Mouse (Mus musculus) lung, postnatal 36 days (tissue): Measurements from ENCODE around the gene Rrbp1.

ENCODE experiments used
- DNase-seq: peaks from one replicate; pipeline ENCODE4 v3.0.0; 2022; ENCODE audit warnings: mixed read lengths

Gene Rrbp1

DNA sequence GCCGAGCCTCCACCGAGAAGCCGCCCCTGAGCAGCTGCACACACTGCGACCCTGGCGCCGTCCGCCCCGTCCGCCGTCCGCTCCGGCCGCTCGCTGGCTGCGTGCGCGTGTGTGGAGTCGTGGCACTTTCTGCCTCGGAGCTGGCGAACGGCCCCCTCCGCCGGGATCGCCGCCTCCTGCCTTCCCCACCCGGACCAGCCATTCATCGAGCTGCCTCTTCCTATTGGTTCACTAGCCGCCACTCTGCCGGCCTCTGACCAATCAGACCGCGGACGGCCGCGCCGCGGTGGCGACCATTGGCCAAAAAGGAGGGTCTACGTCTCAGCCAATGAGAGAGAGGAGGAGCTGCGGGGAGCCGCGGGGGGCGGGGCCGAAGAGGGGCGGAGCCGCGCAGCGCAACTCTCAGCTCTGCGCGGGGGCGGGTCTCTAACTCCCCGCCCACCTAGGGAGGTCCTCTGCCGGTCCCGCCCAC lies at the start of gene Rrbp1:
TSS of gene Rrbp1 (minus strand) at position 184 of the 472 bp plus-strand sequence.
- DNase-seq: peak; percentile 98

GRCm38 (mm10) chr2:144057735-144058134 lies 46.7 kb upstream of the Rrbp1 start:
- DNase-seq: no peak

DNA sequence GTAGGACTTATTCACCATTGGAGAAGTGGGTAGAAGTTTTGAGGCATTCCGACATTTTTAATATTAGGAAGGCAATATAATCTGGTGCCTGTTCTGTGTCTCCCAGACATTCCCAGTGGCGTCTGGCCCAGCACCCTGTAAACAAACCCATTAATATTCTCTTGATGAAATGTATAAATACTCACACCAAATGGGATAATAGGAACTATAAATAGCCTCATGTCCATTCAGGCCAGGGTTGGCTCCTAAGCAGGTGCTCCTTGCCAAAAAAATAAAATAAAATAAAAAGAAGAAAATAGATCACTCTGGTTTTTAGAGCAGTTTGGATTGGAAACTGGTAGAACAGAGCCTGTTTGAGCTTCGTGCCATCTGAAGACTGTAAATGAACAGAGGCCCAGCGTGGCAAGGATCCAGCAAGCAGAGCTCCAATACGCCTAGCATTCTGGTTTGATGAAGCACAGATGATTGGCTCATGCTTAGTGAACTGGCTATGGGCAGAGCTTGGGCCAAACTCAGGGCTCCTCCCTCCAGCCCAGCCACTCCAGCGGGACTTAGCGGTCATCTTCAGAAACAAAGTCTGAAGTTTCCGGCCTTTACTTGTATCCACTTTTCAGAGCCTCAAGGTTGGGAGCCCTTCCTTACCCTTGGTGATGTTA lies 41.5 kb upstream of the Rrbp1 start:
- DNase-seq: peak; percentile 37

- no peak for DNase-seq
These were observed 39.8 kb upstream of the Rrbp1 start for GRCm38 (mm10) chr2:144050861-144051260.

DNA sequence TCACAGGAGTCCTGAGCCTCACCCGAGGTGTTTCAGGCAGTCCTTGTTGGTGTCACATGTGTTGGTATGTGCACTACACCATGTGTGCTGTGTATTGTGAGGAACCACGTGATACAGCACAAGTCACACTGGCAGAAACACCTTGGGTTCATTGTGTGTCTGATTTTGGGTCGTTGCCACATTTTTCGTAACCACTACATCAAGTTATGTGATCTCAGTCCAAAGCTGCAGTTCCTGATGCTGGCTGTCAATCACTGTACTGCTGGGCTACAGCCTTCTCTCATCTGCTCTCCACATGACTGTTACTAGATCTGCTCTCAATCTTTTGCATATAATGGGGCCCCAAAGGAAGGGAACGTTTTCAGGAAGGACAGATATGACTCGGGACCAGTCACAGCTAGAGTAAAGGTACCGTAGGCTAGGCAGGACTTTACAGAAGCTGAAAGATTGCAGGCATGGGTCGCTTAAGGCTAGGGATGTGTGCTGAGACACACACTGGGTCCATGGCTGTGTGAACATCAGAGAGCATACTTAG lies 39.1 kb upstream of the Rrbp1 start:
- DNase-seq: no peak

DNA sequence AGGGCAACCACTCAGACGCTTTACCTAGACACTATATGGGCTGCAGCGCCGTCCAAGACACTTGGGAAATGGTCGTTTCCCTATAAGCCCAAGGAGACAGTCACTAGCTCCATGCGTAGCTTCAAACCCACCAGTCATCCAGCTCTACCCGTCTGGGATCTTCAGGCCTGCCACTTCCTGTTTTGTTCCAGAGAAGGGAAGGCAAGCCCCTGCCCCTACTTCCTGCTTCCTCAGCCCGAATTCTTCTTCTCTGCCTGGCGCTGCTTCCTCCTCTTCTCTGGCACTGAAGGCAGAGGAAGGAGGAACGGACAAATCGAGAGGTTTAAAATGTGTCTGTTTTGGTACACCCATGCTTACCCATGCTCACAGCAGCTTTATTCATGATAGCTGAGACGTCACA lies 35.9 kb upstream of the Rrbp1 start:
- DNase-seq: peak; percentile 18

GRCm38 (mm10) chr2:144045756-144046560 lies 34.9 kb upstream of the Rrbp1 start:
- no peak for DNase-seq

- DNase-seq: peak; percentile 25
These were observed 33.7 kb upstream of the Rrbp1 start for GRCm38 (mm10) chr2:144044726-144045125.

DNA sequence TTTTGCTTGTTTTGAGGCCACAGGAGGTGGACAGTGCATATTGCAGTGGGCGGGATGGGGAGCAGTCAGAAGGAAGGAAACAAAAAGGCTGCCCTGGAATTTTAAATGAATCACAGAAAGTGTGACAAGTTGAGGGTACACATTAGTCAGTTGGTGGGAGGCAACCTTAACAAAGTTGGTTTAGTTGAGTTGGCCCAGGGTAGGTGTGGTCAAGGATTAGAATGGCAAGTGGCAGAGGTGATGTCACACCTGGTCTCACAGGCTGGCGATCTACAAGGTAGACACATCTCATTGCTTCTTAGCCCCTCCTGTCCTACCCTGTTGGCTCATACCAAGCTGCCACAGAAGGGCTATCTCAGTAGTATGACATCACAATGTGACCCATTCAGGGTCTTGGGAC lies 21.6 kb upstream of the Rrbp1 start, which contains the start of gene Banf2:
TSS of gene Banf2 (plus strand) at position 396 of the 400 bp plus-strand sequence.
- DNase-seq: no peak

- DNase-seq: no peak
These were observed 19.7 kb upstream of the Rrbp1 start for GRCm38 (mm10) chr2:144030791-144031190.

DNA sequence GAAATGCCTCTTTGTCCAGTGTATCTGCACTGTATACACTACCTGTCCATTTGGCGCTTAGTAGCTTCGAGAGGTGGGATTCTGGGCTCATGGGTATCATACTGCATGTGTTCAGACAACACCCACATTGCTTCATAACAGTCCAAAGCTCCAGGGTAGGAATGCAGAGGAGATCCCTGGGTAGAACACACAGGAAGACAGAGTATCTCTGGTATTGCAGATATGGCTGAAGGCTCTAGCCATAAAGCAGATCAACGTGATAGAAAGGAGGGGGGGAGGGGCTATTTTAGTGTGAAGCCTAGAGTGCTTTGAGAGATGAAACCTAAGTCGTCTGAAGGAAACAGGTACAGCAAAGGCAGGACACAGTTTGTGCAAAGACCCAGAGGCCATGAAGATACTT lies 15.4 kb upstream of the Rrbp1 start:
- no peak for DNase-seq

DNA sequence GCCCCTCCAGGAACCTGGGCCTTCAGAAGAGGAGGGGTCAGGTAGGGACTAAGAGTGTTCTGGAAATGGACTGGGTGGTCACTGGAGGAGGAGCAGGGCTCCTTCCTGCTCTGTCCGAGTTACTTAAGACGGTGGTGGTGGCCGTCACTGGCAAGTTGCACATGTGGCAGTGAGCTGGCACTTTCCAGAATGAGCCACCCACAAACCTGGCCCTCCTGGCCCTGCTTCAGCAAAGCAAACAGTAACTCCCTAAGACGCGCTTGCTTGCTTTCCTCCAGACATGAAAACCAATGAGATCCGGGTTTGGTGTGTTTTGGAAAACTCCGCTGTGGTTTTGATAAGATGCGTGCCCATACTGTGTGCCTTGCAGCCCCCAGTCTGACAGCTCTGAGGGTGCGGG lies 14.3 kb upstream of the Rrbp1 start:
- DNase-seq: no peak

DNA sequence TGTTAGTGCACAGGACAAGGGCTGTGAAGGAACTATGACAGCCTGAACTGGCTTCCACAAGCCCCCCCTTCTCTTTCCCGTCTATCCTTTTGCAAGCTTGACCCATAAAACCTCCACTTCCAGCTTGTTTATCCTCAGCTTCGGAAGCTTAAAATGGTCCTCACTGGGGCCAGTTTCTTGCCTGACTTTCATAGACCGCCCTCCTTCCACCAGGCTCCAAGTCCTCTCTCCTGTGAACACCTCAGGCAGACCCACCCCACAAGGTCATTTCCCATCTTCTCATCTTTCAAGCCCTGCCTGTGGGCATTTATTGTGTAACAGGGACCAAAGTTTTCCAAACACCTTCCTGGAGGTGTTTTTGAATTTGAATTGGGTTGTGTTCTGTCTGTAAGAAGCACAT lies 11.4 kb upstream of the Rrbp1 start:
- DNase-seq: no peak

DNA sequence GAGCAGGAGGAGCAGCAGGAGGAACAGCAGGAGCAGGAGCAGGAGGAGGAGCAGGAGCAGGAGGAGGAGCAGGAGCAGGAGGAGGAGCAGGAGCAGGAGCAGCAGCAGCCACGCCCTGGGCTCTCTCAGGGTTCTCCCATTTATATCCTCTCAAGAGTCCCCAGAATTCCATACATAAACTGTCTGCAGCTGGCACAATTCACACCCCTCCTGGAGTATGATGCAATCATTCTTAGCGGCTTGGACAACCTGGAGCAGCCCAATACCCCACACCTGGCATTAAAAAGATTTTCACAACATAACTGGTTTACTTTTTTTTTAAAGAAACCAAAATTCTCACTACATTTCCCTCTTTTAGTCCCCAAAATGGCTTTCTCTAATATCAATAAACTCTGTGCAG lies 8.9 kb upstream of the Rrbp1 start:
- DNase-seq: no peak

DNA sequence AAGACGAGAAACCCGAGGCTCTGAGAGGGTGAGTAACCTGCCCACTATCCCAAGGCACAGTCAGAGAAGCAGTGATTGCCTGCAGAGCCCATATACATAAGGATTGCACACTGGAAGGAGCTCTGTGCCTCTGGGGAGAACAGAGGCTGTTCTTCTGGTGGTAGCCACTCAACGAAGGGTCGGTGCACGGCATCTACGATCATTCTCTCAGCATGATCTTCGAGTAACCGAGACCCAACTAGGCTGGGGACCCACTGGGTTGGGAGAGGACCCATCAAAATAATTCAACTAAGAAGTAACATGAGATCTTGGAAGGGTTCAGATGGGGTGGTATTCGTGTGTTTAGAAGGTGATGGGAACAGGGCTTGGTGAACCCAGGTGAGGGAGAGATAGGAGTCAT lies 4.8 kb upstream of the Rrbp1 start:
- no peak for DNase-seq

DNA sequence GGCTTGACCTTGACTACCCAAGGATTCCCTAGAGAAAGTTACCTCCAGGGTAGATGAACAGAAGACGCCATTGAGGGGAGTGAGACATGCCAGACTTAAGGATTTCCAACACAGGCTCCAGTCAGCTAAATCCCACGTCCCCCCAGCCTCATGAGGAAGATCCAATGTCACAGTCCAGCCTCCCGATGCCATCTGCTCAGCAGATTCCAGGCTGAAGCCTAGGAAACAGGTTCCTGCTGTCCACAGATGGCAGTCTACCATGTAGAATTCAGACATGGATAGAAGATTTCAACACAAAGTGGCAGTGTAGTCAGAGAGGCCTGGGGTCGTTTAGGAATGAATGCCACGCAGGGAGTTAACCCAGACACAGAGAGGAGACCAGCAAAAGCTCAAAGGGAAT lies 3.4 kb upstream of the Rrbp1 start:
- DNase-seq: no peak

DNA sequence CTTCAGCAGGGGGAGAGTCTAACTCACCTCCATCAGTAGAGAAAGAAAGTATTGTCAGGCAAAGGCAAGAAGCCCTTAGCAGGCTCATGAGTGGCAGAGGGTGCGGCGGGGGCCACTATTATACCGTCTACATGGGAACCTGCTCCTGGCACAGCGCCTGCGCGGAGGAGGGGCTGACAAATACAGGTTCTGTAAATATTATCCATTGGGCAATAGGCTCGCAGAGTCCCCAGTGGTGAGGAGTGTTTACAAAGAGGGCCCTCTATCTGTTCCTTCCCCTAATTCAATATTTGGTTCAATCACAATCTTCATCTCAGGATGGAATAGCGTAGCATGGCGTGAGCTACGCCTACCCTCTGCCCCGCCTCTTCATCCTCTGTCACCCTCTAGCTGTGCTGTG lies 3.0 kb upstream of the Rrbp1 start:
- peak; percentile 62 for DNase-seq

DNA sequence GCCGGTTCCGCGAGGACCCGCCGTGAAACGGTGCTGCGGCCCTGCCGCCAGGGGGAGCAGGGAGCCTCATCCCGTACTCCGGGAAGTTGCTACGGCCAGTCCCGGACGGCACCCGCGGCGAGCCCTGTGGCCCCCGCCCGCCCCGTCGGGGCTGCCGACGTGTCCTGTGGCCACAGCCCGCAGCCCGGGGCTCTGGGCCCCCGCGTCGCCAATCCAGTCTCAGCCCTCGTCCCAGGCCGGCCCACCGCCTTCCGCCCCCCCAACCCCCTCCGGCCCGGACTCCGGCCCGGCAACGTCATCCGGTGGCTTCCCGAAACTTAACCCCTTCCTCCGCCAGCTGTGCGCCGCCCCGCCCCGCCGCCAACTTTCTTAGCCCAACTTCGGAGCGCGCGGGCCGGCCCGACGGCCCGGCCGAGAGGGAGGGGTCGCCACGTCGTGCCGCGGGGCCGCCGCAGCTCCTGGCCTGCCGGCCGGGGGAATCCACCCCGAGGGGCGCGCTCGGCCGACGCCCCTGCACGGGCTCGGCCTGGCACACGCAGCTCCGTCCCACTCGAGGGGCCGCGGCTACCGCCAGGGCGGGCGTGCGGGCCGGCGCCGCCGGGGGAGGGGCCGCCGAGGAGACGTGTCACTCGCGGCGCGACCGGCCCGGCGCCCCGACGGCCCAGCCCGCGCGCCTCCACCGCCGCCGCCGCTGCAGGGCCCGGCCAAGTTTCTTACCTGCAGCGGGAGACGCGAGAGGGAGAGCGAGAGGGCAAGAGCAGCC lies 600 bp downstream of the Rrbp1 start:
- DNase-seq: peak; percentile 86

GRCm38 (mm10) chr2:144009551-144010281 lies 1.3 kb downstream of the Rrbp1 start:
- peak; percentile 88 for DNase-seq

DNA sequence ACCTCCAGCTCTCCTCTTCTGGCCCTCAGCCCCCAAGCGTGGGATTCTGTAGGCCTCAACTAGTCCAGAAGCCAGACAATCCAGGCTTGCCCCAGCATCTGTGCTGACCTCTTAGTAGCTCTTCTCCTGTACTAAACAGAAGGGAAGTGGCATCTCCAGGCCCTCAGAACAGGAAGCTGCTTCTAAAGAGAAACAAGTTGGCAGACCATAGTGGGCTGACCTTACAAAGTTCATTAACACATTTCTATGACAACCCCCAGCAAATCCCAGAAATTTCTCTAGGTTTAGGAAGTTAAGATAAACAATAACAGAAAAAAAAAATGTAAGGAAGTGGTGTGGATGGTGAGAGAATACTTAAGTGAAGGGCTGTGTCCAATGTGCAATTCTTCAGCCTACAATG lies 2.0 kb downstream of the Rrbp1 start:
- DNase-seq: peak; percentile 42

- no peak for DNase-seq
These were observed 3.9 kb downstream of the Rrbp1 start for GRCm38 (mm10) chr2:144007211-144007610.

DNA sequence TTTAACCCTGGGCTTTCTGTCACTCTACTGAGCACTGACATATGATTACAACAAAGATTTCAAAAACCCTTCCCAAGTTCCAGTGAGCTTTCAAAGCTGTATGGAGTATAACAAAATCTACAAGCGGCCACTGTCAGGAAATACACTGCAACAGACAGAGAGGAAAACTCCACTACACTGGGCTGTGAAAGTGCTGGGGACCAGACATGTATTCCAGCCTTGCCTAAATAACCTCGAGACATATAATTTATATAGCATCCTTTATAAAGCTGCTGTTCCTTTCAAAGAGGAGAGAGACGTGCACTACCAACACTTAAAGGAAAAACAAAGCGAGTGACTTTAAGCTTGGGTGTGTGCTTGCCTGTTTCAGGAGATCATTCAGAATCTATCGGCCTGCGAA lies 4.4 kb downstream of the Rrbp1 start:
- DNase-seq: no peak
